Mouse (Mus musculus) kidney, postnatal 0 days (tissue): ENCODE data around the gene Mrpl9. TPM values are rescaled to one million over a fixed set of nuclear protein-coding genes. Genes with fewer than 3 reads are reported as not detected.
A peak's percentile ranks its signal among the peaks of the same experiment; 100 is the strongest.

Source experiments
- ATAC-seq: fragments of 200-750 bp; cut with Nextera tagmentation; replicated peaks from 2 replicates; pipeline ENCODE4 v1.8.0; 2017; ENCODE audit warnings: low read depth, moderate number of reproducible peaks, moderate TSS enrichment, moderate library complexity; ENCODE audit not compliant: low FRiP score
- DNase-seq: peaks from one replicate; pipeline ENCODE4 v3.0.0-alpha.2; 2016; ENCODE audit warnings: low spot score
- H3K27ac ChIP-seq: fragments of 300-500 bp; sonication (generic); 2 replicates; pipeline ENCODE4 v1.5.1; 2014; ENCODE audit warnings: mild to moderate bottlenecking
- H3K27me3 ChIP-seq: fragments of 300-500 bp; sonication (generic); 2 replicates; pipeline ENCODE4 v1.6.1; 2014; ENCODE audit warnings: low read length, mixed read lengths; ENCODE audit not compliant: insufficient read depth
- H3K36me3 ChIP-seq: fragments of 300-500 bp; sonication (generic); 2 replicates; pipeline ENCODE4 v1.6.1; 2014; ENCODE audit warnings: low read length, mixed read lengths; ENCODE audit not compliant: insufficient read depth
- H3K4me1 ChIP-seq: fragments of 300-500 bp; sonication (generic); replicated peaks from 2 replicates; pipeline ENCODE4 v1.6.1; 2014; ENCODE audit warnings: antibody characterized with exemption, low read length, mixed read lengths; ENCODE audit not compliant: insufficient read depth
- H3K4me2 ChIP-seq: fragments of 300-500 bp; sonication (generic); 2 replicates; pipeline ENCODE4 v1.6.1; 2014; ENCODE audit warnings: mild to moderate bottlenecking, low read length, moderate library complexity, mixed read lengths
- H3K4me3 ChIP-seq: fragments of 300-500 bp; sonication (generic); replicated peaks from 2 replicates; pipeline ENCODE4 v1.5.1; 2014; ENCODE audit warnings: low read depth, low read length
- H3K9ac ChIP-seq: fragments of 300-500 bp; sonication (generic); 2 replicates; pipeline ENCODE4 v1.6.1; 2014; ENCODE audit warnings: low read depth, low read length
- H3K9me3 ChIP-seq: fragments of 300-500 bp; sonication (generic); replicated peaks from 2 replicates; pipeline ENCODE4 v1.6.1; 2016; ENCODE audit warnings: low read length, inconsistent platforms, mixed read lengths
- CTCF ChIP-seq: IDR thresholded peaks from 2 replicates; pipeline ENCODE4 v1.5.1; 2016; ENCODE audit warnings: antibody characterized with exemption, low read depth, mild to moderate bottlenecking, moderate library complexity
- WGBS: fragments of 180-500 bp; shearing (Covaris S2); extraction: QIAGEN DNeasy Blood & Tissue Kit; methylation state at CpG from one replicate; pipeline ENCODE4 v1.1.7; 2014; 5-methylcytosine and 5-hydroxymethylcytosine counted together
- polyA plus RNA-seq: library from polyadenylated mRNA; unstranded; fragments of >200 nt; fragmentation: Nextera tagmentation; extraction: Ambion mirVana; gene quantifications from 2 replicates; pipeline ENCODE4 v1.2.1, GENCODE M21; 2015

The Mrpl9 gene
- polyA plus RNA-seq, 1 experiment from 2014 or later = 52.7 TPM

- Histone ChIP-seq H3K4me2 (no peak overlapping the region), H3K4me1 (no peaks in the 10 kb centered on the region), H3K9ac (no peak overlapping the region), H3K36me3 (no peaks in the 10 kb centered on the region), H3K4me3 (no peak overlapping the region), H3K27ac (no peak overlapping the region), H3K27me3 (no peaks in the 10 kb centered on the region), H3K9me3 (no peaks in the 10 kb centered on the region)
- 70% methylated on average over 5 of the region's 5 CpGs for WGBS
- ATAC-seq = no peak
- no peak for DNase-seq
- no peak for TF ChIP-seq CTCF
Measured at GRCm38 (mm10) chr3:94473567-94474232, 30.6 kb downstream of the Mrpl9 start.

DNA sequence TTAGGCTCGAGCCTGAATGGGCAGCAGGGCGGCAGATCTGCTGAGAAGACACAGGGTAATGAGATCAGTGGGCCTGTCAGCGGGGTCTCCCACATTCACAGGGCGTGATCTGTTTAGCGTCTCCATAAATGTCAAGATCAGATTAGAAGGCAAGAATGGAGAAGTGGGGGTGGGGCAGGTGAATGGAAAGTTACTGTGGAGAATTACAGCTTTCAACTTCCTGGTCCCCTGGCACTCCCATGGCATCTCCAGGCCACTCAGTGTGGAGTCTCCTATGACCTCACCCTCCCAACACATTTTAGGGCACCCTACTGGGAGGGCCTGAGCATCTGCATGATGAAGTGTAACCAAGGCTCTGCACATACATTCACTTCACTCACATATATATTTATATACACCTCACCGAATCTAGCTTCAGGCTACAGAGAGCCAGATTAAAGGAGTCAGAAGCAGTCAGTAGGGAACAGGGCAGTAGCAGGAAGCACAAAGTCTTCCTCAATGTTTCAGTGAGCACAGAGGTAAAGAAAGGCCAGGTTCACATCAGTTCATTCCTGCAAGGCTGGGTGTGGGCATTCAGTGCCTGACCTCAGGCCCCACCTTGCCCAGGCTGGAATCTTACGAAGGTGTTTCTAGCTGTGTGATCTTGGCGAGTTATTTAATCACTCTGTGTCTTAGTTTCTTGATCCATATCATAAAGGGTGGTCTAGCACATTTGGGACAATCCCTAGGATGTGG is 33.4 kb downstream of the Mrpl9 start:
- DNase-seq (no peak), ATAC-seq (0 out of 2 replicates have a peak, but pooled peaks have one; percentile 15)
- WGBS = 54% methylated on average over 8 of the region's 8 CpGs
- Histone ChIP-seq H3K4me3 (no peak overlapping the region), H3K9ac (no peak overlapping the region), H3K27ac (0 out of 2 replicates have a peak overlapping the region, but pooled peaks have one; percentile 2), H3K27me3 (peaks cover 5% of the 10 kb centered on the region; the same call in 1 of the 2 replicates), H3K36me3 (no peaks in the 10 kb centered on the region), H3K4me1 (no peaks in the 10 kb centered on the region), H3K9me3 (no peaks in the 10 kb centered on the region), H3K4me2 (no peak overlapping the region)
- no peak for TF ChIP-seq CTCF

- H3K27me3 ChIP-seq = peaks cover 5% of the 10 kb centered on the region; the same call in 1 of the 2 replicates
- H3K4me3 ChIP-seq = no peak overlapping the region
- no peak overlapping the region for H3K27ac ChIP-seq
- no peak overlapping the region for H3K9ac ChIP-seq
- ATAC-seq (no peak), DNase-seq (no peak)
- 64% methylated on average over 4 of the region's 4 CpGs for WGBS
- no peak for TF ChIP-seq CTCF
- H3K4me2 ChIP-seq = no peak overlapping the region
- H3K4me1 ChIP-seq = no peaks in the 10 kb centered on the region
- H3K9me3 ChIP-seq = no peaks in the 10 kb centered on the region
- H3K36me3 ChIP-seq = no peaks in the 10 kb centered on the region
Measured at GRCm38 (mm10) chr3:94477444-94477843, 34.3 kb downstream of the Mrpl9 start.

DNA sequence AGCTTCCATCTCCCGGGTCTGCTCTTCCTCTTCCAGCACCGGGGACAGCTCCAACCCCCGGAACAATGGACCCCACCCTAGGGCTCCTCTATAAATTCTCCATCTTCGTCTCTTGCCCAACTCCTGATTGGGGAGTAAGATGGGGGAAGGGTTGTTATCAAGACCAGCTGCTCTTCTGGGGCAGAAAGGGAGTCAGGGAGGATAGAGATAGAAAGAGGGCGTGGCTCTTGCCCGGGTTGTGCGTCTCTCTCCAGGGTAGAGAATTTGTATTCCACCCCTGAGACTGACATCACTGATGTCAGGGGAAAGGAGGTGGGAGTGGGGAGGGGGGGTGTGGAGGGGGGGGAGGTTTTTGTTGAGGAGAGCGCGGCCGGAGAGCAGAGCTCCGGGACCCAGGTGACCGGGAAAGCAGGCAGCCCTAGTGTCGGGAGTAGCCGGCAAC is 34.9 kb downstream of the Mrpl9 start, which contains the start of gene Celf3:
Gene Celf3 (plus strand): TSS at position 315 of the 442 bp plus-strand sequence.
- ATAC-seq = no peak

GRCm38 (mm10) chr3:94478591-94479169 is 35.6 kb downstream of the Mrpl9 start:
- H3K9me3 ChIP-seq = no peaks in the 10 kb centered on the region
- ATAC-seq = no peak
- H3K36me3 ChIP-seq = no peaks in the 10 kb centered on the region
- 11% methylated on average over 9 of the region's 9 CpGs for WGBS
- no peak for TF ChIP-seq CTCF
- no peak for DNase-seq
- H3K4me3 ChIP-seq = no peak overlapping the region
- no peak overlapping the region for H3K27ac ChIP-seq
- H3K4me1 ChIP-seq = no peaks in the 10 kb centered on the region
- no peak overlapping the region for H3K9ac ChIP-seq
- H3K27me3 ChIP-seq = peaks cover 5% of the 10 kb centered on the region; the same call in 1 of the 2 replicates
- H3K4me2 ChIP-seq = no peak overlapping the region

More for the DNA sequence above, 34.9 kb downstream of the Mrpl9 start, which contains the start of gene Celf3:
- DNase-seq = peak; percentile 23
- Histone ChIP-seq H3K27me3 (peaks cover 5% of the 10 kb centered on the region; the same call in 1 of the 2 replicates), H3K4me1 (no peaks in the 10 kb centered on the region), H3K4me2 (no peak within 1 kb of the TSS), H3K4me3 (no peak within 1 kb of the TSS), H3K9ac (no peak within 1 kb of the TSS), H3K36me3 (no peaks in the 10 kb centered on the region), H3K9me3 (no peaks in the 10 kb centered on the region), H3K27ac (no peak within 1 kb of the TSS)
- WGBS = 3% methylated on average over 14 of the region's 14 CpGs
- no peak for TF ChIP-seq CTCF

DNA sequence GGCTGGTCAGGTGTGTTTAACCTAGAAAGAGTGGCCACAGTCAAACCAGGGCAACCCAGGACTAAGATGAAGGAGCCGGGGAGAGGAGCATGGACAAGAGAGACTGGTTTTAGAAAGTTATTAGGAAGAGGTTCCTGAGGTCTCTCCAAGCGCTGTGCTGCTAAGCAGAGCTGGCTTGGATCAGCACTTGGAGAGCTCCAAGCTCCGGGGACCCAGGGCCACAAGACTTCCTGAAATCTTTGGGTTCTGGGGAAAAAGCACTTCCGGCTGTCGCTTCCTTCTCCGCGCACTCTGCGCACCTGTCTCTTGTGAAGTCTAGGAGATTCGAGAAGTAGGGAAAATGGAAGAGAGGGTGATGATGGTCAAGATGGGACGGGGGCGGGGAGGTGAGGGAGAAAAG is 36.4 kb downstream of the Mrpl9 start:
- no peak for TF ChIP-seq CTCF
- H3K27me3 ChIP-seq = peaks cover 5% of the 10 kb centered on the region; the same call in 1 of the 2 replicates
- H3K4me2 ChIP-seq = peak overlapping the region; percentile 45
- H3K9ac ChIP-seq = no peak overlapping the region
- no peak for ATAC-seq
- H3K4me1 ChIP-seq = no peaks in the 10 kb centered on the region
- whole genome bisulfite sequencing = 3% methylated on average over 11 of the region's 11 CpGs
- peak; percentile 57 for DNase-seq
- H3K36me3 ChIP-seq = no peaks in the 10 kb centered on the region
- no peak overlapping the region for H3K4me3 ChIP-seq
- H3K9me3 ChIP-seq = no peaks in the 10 kb centered on the region
- no peak overlapping the region for H3K27ac ChIP-seq
